ENCODE assay signal across 10 mouse cellular contexts in the genomic region with DNA sequence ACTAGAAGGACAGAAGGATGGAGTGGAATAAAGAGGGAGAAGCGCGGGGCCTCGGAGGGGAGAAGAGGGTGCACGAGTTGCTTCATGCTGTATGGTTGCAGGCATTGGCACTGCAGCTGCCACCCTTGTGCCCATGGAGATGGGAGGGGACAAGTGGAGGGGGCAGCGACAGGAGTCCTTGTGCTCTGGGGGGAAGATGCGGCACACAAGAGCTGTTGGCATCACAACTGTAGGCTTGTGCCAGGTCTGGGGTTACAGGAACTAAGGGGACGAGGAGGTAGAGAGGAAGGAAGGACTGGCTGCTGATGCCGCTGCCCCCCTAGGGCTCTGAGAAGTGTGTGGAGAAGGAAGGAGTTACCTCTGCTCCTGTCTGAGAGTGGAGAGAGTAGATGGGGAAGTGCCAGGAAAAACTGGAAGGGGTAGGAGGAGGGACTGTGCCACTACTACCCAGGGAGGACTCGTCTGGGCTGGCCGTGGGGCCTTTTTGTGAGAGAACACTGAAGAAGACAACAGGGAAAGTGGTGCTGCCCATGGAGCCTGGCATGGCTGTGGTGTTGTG. TPM values are rescaled to one million over a fixed set of nuclear protein-coding genes. Genes with fewer than 3 reads are reported as not detected.
A peak's percentile ranks its signal among the peaks of the same experiment; 100 is the strongest.
DNase-seq lines count a peak whose midpoint lies in the region; ATAC-seq and TF ChIP-seq lines count a peak whose summit lies in the region.
"Had no signal": no experiment of that assay in that cellular context is flagged by ENCODE, and none has a peak within 500 bp of the region (broad histone marks: within the 10 kb centered on the region; RNA-seq: fewer than 3 reads in every experiment).

No protein-coding gene starts in this region.

- no peak for TF ChIP-seq CTCF in cortical plate, adult 2 months (IDR thresholded peaks at IDR 0.05; ENCODE audit: extremely low read depth, insufficient read depth, low read length)

- H3K4me2 ChIP-seq in hindbrain, embryonic 13.5 days, result peak overlapping the region; percentile 51
- peak overlapping the region; percentile 46 for H3K4me2 ChIP-seq in midbrain, embryonic 15.5 days
- H3K4me2 ChIP-seq: liver, embryonic 11.5 days had no signal

- no peak for DNase-seq in hindbrain, embryonic 10.5 days (ENCODE audit: low spot score)
- peak; percentile 97 for DNase-seq in brain, adult 2 months (ENCODE audit: low read depth, low spot score)
- no peak for DNase-seq in spleen, adult 12 weeks (ENCODE audit: low spot score)
- no peak for DNase-seq in gastrocnemius, postnatal 36 days
- no peak for DNase-seq in gastrocnemius, postnatal 14 days

- H3K27ac ChIP-seq in hindbrain, embryonic 13.5 days, result peak overlapping the region; percentile 95
- H3K27ac ChIP-seq in hindbrain, embryonic 10.5 days, result no peak overlapping the region
- H3K27ac ChIP-seq in cortical plate, adult 2 months (ENCODE audit: insufficient read depth, low read length), result peak overlapping the region; percentile 95
- peak overlapping the region; percentile 93 for H3K27ac ChIP-seq in midbrain, embryonic 15.5 days

- no peaks in the 10 kb centered on the region for H3K36me3 ChIP-seq in hindbrain, embryonic 13.5 days
- H3K36me3 ChIP-seq in hindbrain, embryonic 10.5 days, result no peaks in the 10 kb centered on the region
- H3K36me3 ChIP-seq in midbrain, embryonic 15.5 days (replicated peaks), result no peaks in the 10 kb centered on the region

- H3K4me1 ChIP-seq in hindbrain, embryonic 13.5 days (replicated peaks), result peaks cover 63% of the 10 kb centered on the region
- H3K4me1 ChIP-seq in hindbrain, embryonic 10.5 days (replicated peaks), result peaks cover 10% of the 10 kb centered on the region; the same call in 1 of the 2 replicates
- peaks cover 7% of the 10 kb centered on the region for H3K4me1 ChIP-seq in cortical plate, adult 2 months (ENCODE audit: control insufficient read depth, insufficient read depth, low read length)
- peaks cover 32% of the 10 kb centered on the region for H3K4me1 ChIP-seq in midbrain, embryonic 15.5 days

- 65% methylated on average over 10 of the region's 10 CpGs for WGBS in hindbrain, embryonic 13.5 days
- 87% methylated on average over 10 of the region's 10 CpGs for WGBS in hindbrain, embryonic 10.5 days
- WGBS in midbrain, embryonic 15.5 days, result 67% methylated on average over 10 of the region's 10 CpGs

- ATAC-seq in hindbrain, embryonic 13.5 days (ENCODE audit: low FRiP score), result peak; percentile 30
- ATAC-seq in midbrain, embryonic 15.5 days (replicated peaks), result peak; percentile 57
- ATAC-seq: inflammation-experienced regulatory T-cells, adult 6 months had no signal

- 0 out of 2 replicates have a peak, but pooled peaks have one; percentile 26 for TF ChIP-seq POLR2A in cortical plate, adult 2 months (IDR thresholded peaks at IDR 0.05; ENCODE audit: extremely low read depth, insufficient read depth, low read length)

- peak overlapping the region; percentile 35 for H3K4me3 ChIP-seq in hindbrain, embryonic 13.5 days
- H3K4me3 ChIP-seq in hindbrain, embryonic 10.5 days, result no peak overlapping the region
- peak overlapping the region; percentile 43 for H3K4me3 ChIP-seq in cortical plate, adult 2 months (ENCODE audit: insufficient read depth, low read length)
- peak overlapping the region; percentile 35 for H3K4me3 ChIP-seq in midbrain, embryonic 15.5 days

- H3K9me3 ChIP-seq in hindbrain, embryonic 13.5 days, result no peaks in the 10 kb centered on the region
- H3K9me3 ChIP-seq in hindbrain, embryonic 10.5 days, result no peaks in the 10 kb centered on the region
- no peaks in the 10 kb centered on the region for H3K9me3 ChIP-seq in midbrain, embryonic 15.5 days

- no peaks in the 10 kb centered on the region for H3K27me3 ChIP-seq in hindbrain, embryonic 13.5 days
- no peaks in the 10 kb centered on the region for H3K27me3 ChIP-seq in hindbrain, embryonic 10.5 days (ENCODE audit: insufficient read depth, poor library complexity, severe bottlenecking)
- no peaks in the 10 kb centered on the region for H3K27me3 ChIP-seq in midbrain, embryonic 15.5 days (replicated peaks)

- H3K9ac ChIP-seq in hindbrain, embryonic 13.5 days, result peak overlapping the region; percentile 63
- H3K9ac ChIP-seq in midbrain, embryonic 15.5 days, result peak overlapping the region; percentile 26; the same call in 1 of the 2 replicates

- intact Hi-C loops in gastrocnemius, postnatal 36 days (cut with DNase I), result no loop called here
- intact Hi-C loops in gastrocnemius, postnatal 14 days (cut with DNase I; ENCODE audit: low total_unique reads), result no loop called here

RNA-seq across cellular contexts. Expression of gene Zfhx2, which starts 37.9 kb away (rescaled TPM):
- 29.4 and 31.9 TPM in 2 replicates for polyA plus RNA-seq in hindbrain, embryonic 13.5 days (2015; fragmentation: Nextera tagmentation; extraction: Ambion mirVana)
- polyA plus RNA-seq in hindbrain, embryonic 10.5 days (2016; fragmentation: Nextera tagmentation; extraction: Ambion mirVana), result 8.8 and 17.7 TPM in 2 replicates
- polyA plus RNA-seq in cortical plate, adult 2 months (2012; rRNA removed), result 13.0 and 13.1 TPM in 2 replicates
- 33.7 and 37.5 TPM in 2 replicates for polyA plus RNA-seq in midbrain, embryonic 15.5 days (2015; fragmentation: Nextera tagmentation; extraction: Ambion mirVana)
- total RNA-seq in gastrocnemius, postnatal 36 days (2021), result 1 to 10 TPM; 3.5 to 3.7 TPM
- 1 to 10 TPM; 2.6 to 3.1 TPM for total RNA-seq in gastrocnemius, postnatal 14 days (2021)

RNA-seq across cellular contexts. Expression of gene Ngdn, which starts 39.0 kb away (rescaled TPM):
- polyA plus RNA-seq in hindbrain, embryonic 13.5 days (2015; fragmentation: Nextera tagmentation; extraction: Ambion mirVana), result 53.4 and 53.7 TPM in 2 replicates
- 73.5 and 85.9 TPM in 2 replicates for polyA plus RNA-seq in hindbrain, embryonic 10.5 days (2016; fragmentation: Nextera tagmentation; extraction: Ambion mirVana)
- polyA plus RNA-seq in cortical plate, adult 2 months (2012; rRNA removed), result 35.3 and 38.6 TPM in 2 replicates
- 47.8 and 50.2 TPM in 2 replicates for polyA plus RNA-seq in midbrain, embryonic 15.5 days (2015; fragmentation: Nextera tagmentation; extraction: Ambion mirVana)
- total RNA-seq in gastrocnemius, postnatal 36 days (2021), result 10 to 100 TPM; 13.9 to 18.1 TPM
- 10 to 100 TPM; 17.8 to 19.0 TPM for total RNA-seq in gastrocnemius, postnatal 14 days (2021)

RNA-seq across cellular contexts. Expression of gene Thtpa, which starts 40.3 kb away (rescaled TPM):
- polyA plus RNA-seq in hindbrain, embryonic 13.5 days (2015; fragmentation: Nextera tagmentation; extraction: Ambion mirVana), result 29.8 and 30.7 TPM in 2 replicates
- polyA plus RNA-seq in hindbrain, embryonic 10.5 days (2016; fragmentation: Nextera tagmentation; extraction: Ambion mirVana), result 24.4 and 26.1 TPM in 2 replicates
- polyA plus RNA-seq in cortical plate, adult 2 months (2012; rRNA removed), result 13.8 and 14.5 TPM in 2 replicates
- 38.8 and 39.5 TPM in 2 replicates for polyA plus RNA-seq in midbrain, embryonic 15.5 days (2015; fragmentation: Nextera tagmentation; extraction: Ambion mirVana)
- total RNA-seq in gastrocnemius, postnatal 36 days (2021), result 10 to 100 TPM; 10.1 to 13.6 TPM
- 10 to 100 TPM; 11.1 to 12.3 TPM for total RNA-seq in gastrocnemius, postnatal 14 days (2021)

RNA-seq across cellular contexts. Expression of gene Ap1g2, which starts 52.1 kb away (rescaled TPM):
- polyA plus RNA-seq in hindbrain, embryonic 13.5 days (2015; fragmentation: Nextera tagmentation; extraction: Ambion mirVana), result 6.5 and 6.6 TPM in 2 replicates
- polyA plus RNA-seq in hindbrain, embryonic 10.5 days (2016; fragmentation: Nextera tagmentation; extraction: Ambion mirVana), result 14.5 and 16.3 TPM in 2 replicates
- polyA plus RNA-seq in cortical plate, adult 2 months (2012; rRNA removed), result 14.7 and 15.4 TPM in 2 replicates
- polyA plus RNA-seq in midbrain, embryonic 15.5 days (2015; fragmentation: Nextera tagmentation; extraction: Ambion mirVana), result 7.5 and 9.2 TPM in 2 replicates
- total RNA-seq in gastrocnemius, postnatal 36 days (2021), result 1 to 10 TPM; 4.0 to 5.1 TPM
- total RNA-seq in gastrocnemius, postnatal 14 days (2021), result 1 to 10 TPM; 4.1 to 7.0 TPM

RNA-seq across cellular contexts. Expression of gene Myh7, which starts 59.8 kb away (rescaled TPM):
- 8.2 and 9.2 TPM in 2 replicates for polyA plus RNA-seq in hindbrain, embryonic 13.5 days (2015; fragmentation: Nextera tagmentation; extraction: Ambion mirVana)
- polyA plus RNA-seq in hindbrain, embryonic 10.5 days (2016; fragmentation: Nextera tagmentation; extraction: Ambion mirVana), result 0.16 and 4.6 TPM in 2 replicates
- 29.0 and 34.8 TPM in 2 replicates for polyA plus RNA-seq in cortical plate, adult 2 months (2012; rRNA removed)
- polyA plus RNA-seq in midbrain, embryonic 15.5 days (2015; fragmentation: Nextera tagmentation; extraction: Ambion mirVana), result 7.5 and 8.7 TPM in 2 replicates
- 1,000 to 10,000 TPM in 1 of 2 experiments, 100 to 1,000 TPM in 1; 194 to 1,204 TPM for total RNA-seq in gastrocnemius, postnatal 36 days (2021)
- 1,000 to 10,000 TPM in 1 of 2 experiments, 100 to 1,000 TPM in 1; 602 to 1,083 TPM for total RNA-seq in gastrocnemius, postnatal 14 days (2021)
- polyA plus RNA-seq: inflammation-experienced regulatory T-cells, adult 6 months had no signal
